Mouse (Mus musculus) embryonic facial prominence, embryonic 12.5 days (tissue): Measurements from ENCODE around the gene Swap70. TPM values are rescaled to one million over a fixed set of nuclear protein-coding genes. Genes with fewer than 3 reads are reported as not detected.

Experiments used
- ATAC-seq: fragments of 200-750 bp; cut with Nextera tagmentation; 2 replicates; pipeline ENCODE4 v1.8.0; 2017; ENCODE audit not compliant: insufficient number of reproducible peaks, insufficient read depth, low FRiP score, low TSS enrichment
- H3K27ac ChIP-seq: fragments of 300-500 bp; sonication (generic); 2 replicates; pipeline ENCODE4 v1.5.1; 2016; ENCODE audit warnings: mild to moderate bottlenecking
- H3K27me3 ChIP-seq: fragments of 300-500 bp; sonication (generic); 2 replicates; pipeline ENCODE4 v1.6.1; 2016; ENCODE audit warnings: mild to moderate bottlenecking, moderate library complexity
- H3K36me3 ChIP-seq: fragments of 300-500 bp; sonication (generic); 2 replicates; pipeline ENCODE4 v1.6.1; 2016; ENCODE audit warnings: mild to moderate bottlenecking
- H3K4me1 ChIP-seq: fragments of 300-500 bp; sonication (generic); 2 replicates; pipeline ENCODE4 v1.6.1; 2016
- H3K4me2 ChIP-seq: fragments of 300-500 bp; sonication (generic); replicated peaks from 2 replicates; pipeline ENCODE4 v1.6.1; 2016; ENCODE audit warnings: mild to moderate bottlenecking, moderate library complexity
- H3K4me3 ChIP-seq: fragments of 300-500 bp; sonication (generic); 2 replicates; pipeline ENCODE4 v1.5.1; 2016; ENCODE audit warnings: mild to moderate bottlenecking
- H3K9ac ChIP-seq: fragments of 300-500 bp; sonication (generic); 2 replicates; pipeline ENCODE4 v1.6.1; 2016; ENCODE audit warnings: mild to moderate bottlenecking, moderate library complexity
- H3K9me3 ChIP-seq: fragments of 300-500 bp; sonication (generic); 2 replicates; pipeline ENCODE4 v1.6.1; 2016; ENCODE audit warnings: mild to moderate bottlenecking, moderate library complexity
- WGBS: fragments of 180-500 bp; shearing (Covaris S2); methylation state at CpG from one replicate; pipeline ENCODE4 v1.1.7; 2016; 5-methylcytosine and 5-hydroxymethylcytosine counted together
- polyA plus RNA-seq: library from polyadenylated mRNA; unstranded; fragments of >200 nt; fragmentation: Nextera tagmentation; extraction: Ambion mirVana; gene quantifications from 2 replicates; pipeline ENCODE4 v1.2.1, GENCODE M21; 2016

Gene Swap70
- polyA plus RNA-seq, 1 experiment from 2014 or later, result 34.4 TPM

- 94% methylated on average over 5 of the region's 5 CpGs for WGBS
- no peak for ATAC-seq
Observed at GRCm38 (mm10) chr7:110277734-110278245, 56.3 kb downstream of the Swap70 start.

DNA sequence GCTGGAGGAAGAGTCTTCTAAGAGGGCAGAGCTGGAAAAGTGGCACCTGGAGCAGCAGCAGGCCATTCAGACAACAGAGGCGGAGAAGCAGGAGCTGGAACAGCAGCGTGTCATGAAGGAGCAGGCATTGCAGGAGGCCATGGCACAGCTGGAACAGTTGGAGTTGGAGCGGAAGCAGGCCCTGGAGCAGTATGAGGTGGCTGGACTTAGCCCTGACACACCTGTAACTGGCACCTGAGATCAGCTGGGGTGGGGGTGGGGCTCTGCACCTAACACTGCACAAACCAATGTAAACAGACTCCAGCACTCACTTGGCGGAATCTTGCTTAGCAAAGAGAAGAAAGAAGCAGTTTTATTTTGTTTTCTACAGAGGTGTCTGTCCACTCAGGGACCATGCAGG is 57.7 kb downstream of the Swap70 start:
- H3K9me3 ChIP-seq, result no peaks in the 10 kb centered on the region
- H3K27me3 ChIP-seq, result no peaks in the 10 kb centered on the region
- peaks cover 62% of the 10 kb centered on the region for H3K36me3 ChIP-seq
- no peak overlapping the region for H3K4me2 ChIP-seq
- no peak overlapping the region for H3K4me3 ChIP-seq
- no peak overlapping the region for H3K9ac ChIP-seq
- ATAC-seq, result no peak
- H3K4me1 ChIP-seq, result no peaks in the 10 kb centered on the region
- no peak overlapping the region for H3K27ac ChIP-seq
- 90% methylated on average over 4 of the region's 4 CpGs for WGBS

More at GRCm38 (mm10) chr7:110277734-110278245, 56.3 kb downstream of the Swap70 start:
- Histone ChIP-seq H3K9ac (no peak overlapping the region), H3K27me3 (no peaks in the 10 kb centered on the region), H3K36me3 (peaks cover 73% of the 10 kb centered on the region), H3K4me1 (no peaks in the 10 kb centered on the region), H3K4me3 (no peak overlapping the region), H3K27ac (no peak overlapping the region), H3K4me2 (no peak overlapping the region), H3K9me3 (no peaks in the 10 kb centered on the region)

DNA sequence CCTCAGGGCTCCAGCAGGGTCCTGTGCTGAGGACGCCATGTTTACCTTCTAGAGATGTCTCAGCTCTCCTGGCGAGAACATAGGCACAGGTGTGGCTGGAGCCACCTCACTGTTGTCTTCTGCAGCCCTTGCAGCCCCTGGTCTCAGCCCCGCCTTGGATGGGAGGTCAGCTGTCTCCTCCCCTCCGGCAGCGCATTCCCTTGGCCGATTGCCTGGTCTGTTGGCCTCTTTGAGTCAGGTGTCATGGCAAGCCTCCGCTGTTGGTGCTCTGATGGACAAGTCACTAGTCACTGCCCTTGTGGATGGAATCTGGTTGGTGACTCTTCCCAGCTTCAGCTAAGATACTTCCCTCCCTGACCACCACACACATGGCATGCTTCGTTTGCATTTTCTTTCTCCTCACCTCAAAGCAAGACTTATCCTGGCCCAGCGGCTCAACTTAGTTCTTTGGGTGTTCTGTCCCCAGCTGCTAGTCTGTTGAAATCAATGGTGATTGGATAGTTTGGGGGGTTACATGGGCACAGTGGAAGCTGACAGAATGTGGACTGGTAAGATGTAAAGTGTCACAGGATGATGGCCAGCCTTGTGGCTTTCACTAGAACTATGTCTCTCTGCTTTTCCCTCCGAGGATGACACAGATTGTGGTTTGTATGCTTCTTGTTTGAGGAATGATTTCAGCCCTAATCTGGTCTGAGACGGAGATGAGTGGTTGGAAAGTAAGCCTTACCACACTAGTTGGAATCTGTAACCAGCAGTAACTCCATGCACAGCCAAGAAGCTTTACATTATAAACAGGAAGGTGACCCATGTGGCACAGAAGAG is 60.1 kb downstream of the Swap70 start:
- Histone ChIP-seq H3K4me2 (no peak overlapping the region), H3K27me3 (no peaks in the 10 kb centered on the region), H3K9me3 (no peaks in the 10 kb centered on the region), H3K27ac (no peak overlapping the region), H3K9ac (no peak overlapping the region), H3K4me1 (no peaks in the 10 kb centered on the region), H3K4me3 (no peak overlapping the region), H3K36me3 (peaks cover 41% of the 10 kb centered on the region)
- WGBS, result 88% methylated on average over 11 of the region's 11 CpGs
- no peak for ATAC-seq

DNA sequence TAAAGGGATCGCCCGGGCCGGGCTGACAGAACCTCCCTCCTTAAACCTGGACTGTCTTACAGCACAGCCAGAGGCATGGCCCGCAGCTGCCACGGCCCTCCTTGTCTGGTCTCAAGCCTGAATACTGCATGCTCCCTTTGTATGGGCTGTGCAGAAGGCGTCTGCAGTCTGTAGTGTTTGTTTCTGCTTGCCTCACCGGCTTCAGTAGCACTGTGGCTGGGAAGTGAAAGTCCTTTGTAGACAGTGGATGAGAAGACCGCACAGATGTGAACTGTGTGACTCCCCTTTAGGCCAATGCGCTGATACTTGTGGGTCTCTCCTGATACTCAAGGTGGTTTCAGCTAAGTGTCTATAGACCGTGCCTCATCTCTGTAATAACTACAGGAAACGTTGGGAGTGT is 61.3 kb downstream of the Swap70 start:
- H3K4me2 ChIP-seq, result no peak overlapping the region
- H3K4me3 ChIP-seq, result no peak overlapping the region
- 86% methylated on average over 11 of the region's 11 CpGs for WGBS
- H3K36me3 ChIP-seq, result peaks cover 36% of the 10 kb centered on the region
- no peak overlapping the region for H3K9ac ChIP-seq
- peaks cover 5% of the 10 kb centered on the region; the same call in 1 of the 2 replicates for H3K4me1 ChIP-seq
- H3K27me3 ChIP-seq, result no peaks in the 10 kb centered on the region
- H3K9me3 ChIP-seq, result no peaks in the 10 kb centered on the region
- no peak overlapping the region for H3K27ac ChIP-seq
- no peak for ATAC-seq

GRCm38 (mm10) chr7:110283484-110284275 is 62.2 kb downstream of the Swap70 start:
- Histone ChIP-seq H3K4me1 (peaks cover 5% of the 10 kb centered on the region; the same call in 1 of the 2 replicates), H3K27ac (no peak overlapping the region), H3K4me2 (no peak overlapping the region), H3K27me3 (no peaks in the 10 kb centered on the region), H3K9ac (no peak overlapping the region), H3K9me3 (no peaks in the 10 kb centered on the region), H3K36me3 (peaks cover 32% of the 10 kb centered on the region), H3K4me3 (no peak overlapping the region)
- ATAC-seq, result no peak
- 90% methylated on average over 6 of the region's 6 CpGs for WGBS

DNA sequence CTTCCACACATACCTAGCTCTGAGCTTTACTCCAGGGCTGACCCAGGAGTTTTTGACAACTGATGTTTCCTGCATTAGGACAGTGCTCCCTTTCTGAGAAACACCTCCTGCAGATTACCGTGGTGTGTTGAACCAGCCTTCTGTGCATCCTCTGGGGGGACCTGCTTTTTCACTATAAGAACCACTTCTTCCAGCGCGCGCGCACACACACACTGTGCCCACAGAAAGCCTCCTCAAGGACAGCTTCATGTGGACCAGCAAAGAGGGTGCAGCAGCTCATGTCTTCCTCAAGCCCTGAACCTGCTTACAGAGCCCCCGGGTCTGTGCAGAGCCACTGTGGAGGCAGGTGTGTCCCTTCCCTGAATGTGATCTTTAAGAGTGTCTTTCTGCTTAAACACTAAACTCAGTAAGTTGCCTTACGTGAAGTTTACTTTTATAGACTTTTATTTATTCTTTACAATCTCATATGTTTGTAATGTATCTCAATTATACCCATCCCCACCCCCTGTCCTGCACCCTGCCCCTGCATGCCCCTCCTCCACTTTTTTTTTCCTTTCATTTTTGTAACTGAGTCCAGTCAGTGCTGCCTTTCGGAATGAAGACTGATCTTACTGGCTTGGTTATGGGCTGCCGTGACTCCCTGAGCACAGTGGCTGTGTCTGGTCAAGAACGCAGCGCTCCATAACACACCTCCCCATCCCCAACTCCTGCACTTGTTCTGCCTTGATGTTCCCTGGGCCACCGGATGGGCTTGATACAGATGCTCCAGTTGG is 63.8 kb downstream of the Swap70 start:
- no peak for ATAC-seq
- H3K4me2 ChIP-seq, result no peak overlapping the region
- WGBS, result 93% methylated on average over 12 of the region's 12 CpGs

DNA sequence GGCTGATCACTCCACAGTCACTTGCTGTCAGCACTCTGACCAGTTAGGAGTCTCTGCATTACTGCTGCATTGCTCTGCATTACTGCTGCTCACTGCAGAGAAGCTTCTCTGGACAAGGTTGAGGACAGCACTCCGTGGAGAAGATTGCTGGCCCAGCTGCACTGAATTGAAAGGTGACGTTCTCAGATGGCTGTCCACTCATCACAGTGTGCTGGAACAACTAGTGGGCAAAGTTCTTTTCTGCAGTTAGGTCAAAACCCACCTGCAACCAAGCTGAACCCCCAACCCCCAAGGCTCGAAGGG is 64.3 kb downstream of the Swap70 start:
- Histone ChIP-seq H3K9ac (no peak overlapping the region), H3K36me3 (peaks cover 14% of the 10 kb centered on the region), H3K27me3 (no peaks in the 10 kb centered on the region), H3K9me3 (no peaks in the 10 kb centered on the region), H3K4me3 (no peak overlapping the region), H3K4me1 (peaks cover 5% of the 10 kb centered on the region; the same call in 1 of the 2 replicates), H3K27ac (no peak overlapping the region), H3K4me2 (no peak overlapping the region)
- 78% methylated on average over 3 of the region's 3 CpGs for WGBS
- no peak for ATAC-seq

More for the DNA sequence above, 63.8 kb downstream of the Swap70 start:
- Histone ChIP-seq H3K27me3 (no peaks in the 10 kb centered on the region), H3K9me3 (no peaks in the 10 kb centered on the region), H3K36me3 (peaks cover 17% of the 10 kb centered on the region), H3K4me3 (no peak overlapping the region), H3K4me1 (peaks cover 5% of the 10 kb centered on the region; the same call in 1 of the 2 replicates), H3K9ac (no peak overlapping the region), H3K27ac (no peak overlapping the region)

- peaks cover 5% of the 10 kb centered on the region; the same call in 1 of the 2 replicates for H3K4me1 ChIP-seq
- ATAC-seq, result no peak
- H3K36me3 ChIP-seq, result peaks cover 10% of the 10 kb centered on the region
Observed at GRCm38 (mm10) chr7:110286198-110286732, 64.8 kb downstream of the Swap70 start.

GRCm38 (mm10) chr7:110286838-110287475 is 65.4 kb downstream of the Swap70 start:
- no peak overlapping the region for H3K9ac ChIP-seq
- 6% methylated on average over 12 of the region's 12 CpGs for WGBS

More at GRCm38 (mm10) chr7:110286198-110286732, 64.8 kb downstream of the Swap70 start:
- WGBS, result 75% methylated on average over 8 of the region's 8 CpGs
- H3K27ac ChIP-seq, result no peak overlapping the region
- H3K4me3 ChIP-seq, result no peak overlapping the region
- H3K9ac ChIP-seq, result no peak overlapping the region
- H3K4me2 ChIP-seq, result no peak overlapping the region
- no peaks in the 10 kb centered on the region for H3K9me3 ChIP-seq
- H3K27me3 ChIP-seq, result no peaks in the 10 kb centered on the region

GRCm38 (mm10) chr7:110287476-110288071 is 66.1 kb downstream of the Swap70 start:
- 40% methylated on average over 8 of the region's 8 CpGs for WGBS
- Histone ChIP-seq H3K27ac (no peak overlapping the region), H3K4me3 (no peak overlapping the region), H3K9me3 (no peaks in the 10 kb centered on the region), H3K27me3 (no peaks in the 10 kb centered on the region), H3K36me3 (no peaks in the 10 kb centered on the region), H3K4me2 (no peak overlapping the region), H3K4me1 (peaks cover 5% of the 10 kb centered on the region; the same call in 1 of the 2 replicates), H3K9ac (no peak overlapping the region)
- ATAC-seq, result 0 out of 2 replicates have a peak, but pooled peaks have one; percentile 25

More at GRCm38 (mm10) chr7:110286838-110287475, 65.4 kb downstream of the Swap70 start:
- Histone ChIP-seq H3K27ac (no peak overlapping the region), H3K4me3 (no peak overlapping the region), H3K9me3 (no peaks in the 10 kb centered on the region), H3K36me3 (0 out of 2 replicates have a peak, but pooled peaks cover 3% of the 10 kb centered on the region), H3K4me2 (no peak overlapping the region), H3K4me1 (peaks cover 5% of the 10 kb centered on the region; the same call in 1 of the 2 replicates), H3K27me3 (no peaks in the 10 kb centered on the region)
- ATAC-seq, result 0 out of 2 replicates have a peak, but pooled peaks have one; percentile 25
